Comparison of ENCODE assay signal across 8 mouse cellular contexts in the genomic region with DNA sequence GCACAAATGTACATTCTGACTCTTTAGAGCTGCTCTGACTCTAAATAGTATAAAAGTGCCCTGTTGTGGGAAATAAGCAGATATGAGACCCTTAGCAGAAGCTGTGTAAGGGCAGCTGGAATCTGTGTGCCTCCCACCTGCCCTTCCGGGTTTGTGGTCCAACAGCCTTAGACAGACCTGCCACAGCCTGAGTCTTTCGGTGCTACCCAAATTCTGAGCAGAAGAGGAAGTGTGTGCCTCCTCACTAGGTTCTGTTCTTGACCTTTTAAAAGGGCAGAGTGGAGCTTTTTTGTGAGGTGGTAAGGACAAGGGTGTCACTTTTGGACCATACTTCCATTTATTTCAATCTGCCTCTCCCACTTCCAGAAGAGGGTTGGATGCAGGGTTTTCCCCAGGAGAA. TPM values are rescaled to one million over a fixed set of nuclear protein-coding genes. Genes with fewer than 3 reads are reported as not detected.
DNase-seq lines count a peak whose midpoint lies in the region; ATAC-seq and TF ChIP-seq lines count a peak whose summit lies in the region.

No protein-coding gene starts in this region.

- H3K4me2 ChIP-seq in heart, embryonic 12.5 days: no peak overlapping the region
- no peak overlapping the region for H3K4me2 ChIP-seq in lung, postnatal 0 days (replicated peaks; ENCODE audit: low read depth, low read length)
- no peak overlapping the region for H3K4me2 ChIP-seq in liver, embryonic 16.5 days (ENCODE audit: low read depth, low read length)
- no peak overlapping the region for H3K4me2 ChIP-seq in forebrain, embryonic 14.5 days (ENCODE audit: low read length)

- peaks cover 12% of the 10 kb centered on the region for H3K4me1 ChIP-seq in heart, embryonic 12.5 days (replicated peaks)
- peaks cover 8% of the 10 kb centered on the region for H3K4me1 ChIP-seq in lung, postnatal 0 days (ENCODE audit: insufficient read depth, low read depth, low read length)
- peaks cover 40% of the 10 kb centered on the region for H3K4me1 ChIP-seq in liver, embryonic 16.5 days (ENCODE audit: control insufficient read depth, low read depth, low read length)
- no peaks in the 10 kb centered on the region for H3K4me1 ChIP-seq in forebrain, embryonic 14.5 days (ENCODE audit: control insufficient read depth, insufficient read depth, low read length)

- H3K27ac ChIP-seq in heart, embryonic 12.5 days (ENCODE audit: poor library complexity, severe bottlenecking): peak overlapping the region; percentile 51; the same call in 1 of the 2 replicates
- peak overlapping the region; percentile 68 for H3K27ac ChIP-seq in lung, postnatal 0 days (ENCODE audit: low read length)
- peak overlapping the region; percentile 51 for H3K27ac ChIP-seq in liver, embryonic 16.5 days (ENCODE audit: low read length)
- H3K27ac ChIP-seq in forebrain, embryonic 14.5 days (ENCODE audit: low read depth, low read length): no peak overlapping the region

- WGBS in heart, embryonic 12.5 days: 73% methylated on average over 2 of the region's 2 CpGs
- WGBS in lung, postnatal 0 days: 57% methylated on average over 2 of the region's 2 CpGs
- 27% methylated on average over 2 of the region's 2 CpGs for WGBS in liver, embryonic 16.5 days (ENCODE audit: insufficient replicate concordance)
- 98% methylated on average over 2 of the region's 2 CpGs for WGBS in forebrain, embryonic 14.5 days

- no peak for ATAC-seq in heart, embryonic 12.5 days (ENCODE audit: insufficient number of reproducible peaks, low FRiP score)
- ATAC-seq in lung, postnatal 0 days: no peak
- ATAC-seq in liver, embryonic 16.5 days (ENCODE audit: low read depth): no peak
- ATAC-seq in forebrain, embryonic 14.5 days: no peak

- no peak overlapping the region for H3K9ac ChIP-seq in heart, embryonic 12.5 days
- H3K9ac ChIP-seq in lung, postnatal 0 days (replicated peaks; ENCODE audit: low read depth): no peak overlapping the region
- H3K9ac ChIP-seq in liver, embryonic 16.5 days (ENCODE audit: low read depth, low read length): peak overlapping the region; percentile 4; the same call in 1 of the 2 replicates
- H3K9ac ChIP-seq in forebrain, embryonic 14.5 days (ENCODE audit: low read length): no peak overlapping the region

- no peak overlapping the region for H3K4me3 ChIP-seq in heart, embryonic 12.5 days
- H3K4me3 ChIP-seq in lung, postnatal 0 days (ENCODE audit: low read depth, low read length): no peak overlapping the region
- H3K4me3 ChIP-seq in liver, embryonic 16.5 days (ENCODE audit: low read depth, low read length): no peak overlapping the region
- no peak overlapping the region for H3K4me3 ChIP-seq in forebrain, embryonic 14.5 days (ENCODE audit: low read depth, low read length)

- no peak for DNase-seq in heart, postnatal 4 days
- no peak for DNase-seq in lung, postnatal 0 days (ENCODE audit: low spot score)
- DNase-seq in lung, adult 18-20 months: no peak
- DNase-seq in thymus, postnatal 14 days: peak; percentile 63
- no peak for DNase-seq in forebrain, embryonic 14.5 days (ENCODE audit: low spot score)
- no peak for DNase-seq in layer of hippocampus, postnatal 36 days

- H3K9me3 ChIP-seq in heart, embryonic 12.5 days (replicated peaks): no peaks in the 10 kb centered on the region; the same call in 1 of the 2 replicates
- H3K9me3 ChIP-seq in lung, postnatal 0 days (ENCODE audit: low read length): no peaks in the 10 kb centered on the region
- no peaks in the 10 kb centered on the region for H3K9me3 ChIP-seq in liver, embryonic 16.5 days (replicated peaks; ENCODE audit: control insufficient read depth, low read length)
- no peaks in the 10 kb centered on the region for H3K9me3 ChIP-seq in forebrain, embryonic 14.5 days (replicated peaks; ENCODE audit: control insufficient read depth, low read length)

- no peak for TF ChIP-seq EP300 in lung, postnatal 0 days (IDR thresholded peaks at IDR 0.05)

- no peak for TF ChIP-seq CTCF in lung, postnatal 0 days (IDR thresholded peaks at IDR 0.05)

- H3K36me3 ChIP-seq in heart, embryonic 12.5 days: no peaks in the 10 kb centered on the region
- no peaks in the 10 kb centered on the region for H3K36me3 ChIP-seq in lung, postnatal 0 days (ENCODE audit: insufficient read depth, low read length)
- no peaks in the 10 kb centered on the region for H3K36me3 ChIP-seq in liver, embryonic 16.5 days (ENCODE audit: control insufficient read depth, insufficient read depth)
- no peaks in the 10 kb centered on the region for H3K36me3 ChIP-seq in forebrain, embryonic 14.5 days (ENCODE audit: control insufficient read depth, insufficient read depth, low read length)

- H3K27me3 ChIP-seq in heart, embryonic 12.5 days (replicated peaks): no peaks in the 10 kb centered on the region
- H3K27me3 ChIP-seq in lung, postnatal 0 days (replicated peaks; ENCODE audit: insufficient read depth, low read length): no peaks in the 10 kb centered on the region
- H3K27me3 ChIP-seq in liver, embryonic 16.5 days (ENCODE audit: control insufficient read depth, insufficient read depth, low read depth, low read length): no peaks in the 10 kb centered on the region
- H3K27me3 ChIP-seq in forebrain, embryonic 14.5 days (replicated peaks; ENCODE audit: control insufficient read depth, insufficient read depth, low read length): no peaks in the 10 kb centered on the region

RNA-seq across cellular contexts. Expression of a gene that starts 33.1 kb away (rescaled TPM):
- polyA plus RNA-seq in heart, embryonic 12.5 days (2016; fragmentation: Nextera tagmentation; extraction: Ambion mirVana): 40.0 and 40.1 TPM in 2 replicates
- 10 to 100 TPM; 50.3 to 56.0 TPM for total RNA-seq in heart, postnatal 4 days (2021)
- 40.3 and 44.9 TPM in 2 replicates for polyA plus RNA-seq in lung, postnatal 0 days (2015; fragmentation: Nextera tagmentation; extraction: Ambion mirVana)
- polyA plus RNA-seq in liver, embryonic 16.5 days (2015; fragmentation: Nextera tagmentation; extraction: Ambion mirVana): 21.3 and 25.0 TPM in 2 replicates
- 40.4 and 45.6 TPM in 2 replicates for polyA plus RNA-seq in forebrain, embryonic 14.5 days (2014; fragmentation: Nextera tagmentation; extraction: Ambion mirVana)
- 10 to 100 TPM; 45.9 to 51.7 TPM for total RNA-seq in layer of hippocampus, postnatal 36 days (2021)

RNA-seq across cellular contexts. Expression of a gene that starts 46.0 kb away (rescaled TPM):
- 40.1 and 42.6 TPM in 2 replicates for polyA plus RNA-seq in heart, embryonic 12.5 days (2016; fragmentation: Nextera tagmentation; extraction: Ambion mirVana)
- 10 to 100 TPM; 66.2 to 67.4 TPM for total RNA-seq in heart, postnatal 4 days (2021)
- 90.5 and 106 TPM in 2 replicates for polyA plus RNA-seq in lung, postnatal 0 days (2015; fragmentation: Nextera tagmentation; extraction: Ambion mirVana)
- polyA plus RNA-seq in liver, embryonic 16.5 days (2015; fragmentation: Nextera tagmentation; extraction: Ambion mirVana): 32.3 and 33.6 TPM in 2 replicates
- 7.7 and 10.5 TPM in 2 replicates for polyA plus RNA-seq in forebrain, embryonic 14.5 days (2014; fragmentation: Nextera tagmentation; extraction: Ambion mirVana)
- total RNA-seq in layer of hippocampus, postnatal 36 days (2021): 1 to 10 TPM; 8.9 to 9.2 TPM
